Mouse (Mus musculus): ENCODE results near the gene Sdc4. TPM values are rescaled to one million over a fixed set of nuclear protein-coding genes. Genes with fewer than 3 reads are reported as not detected.

Gene Sdc4
- polyA plus RNA-seq, 1 experiment from 2014 or later = 12.6 TPM

GRCm38 (mm10) chr2:164436215-164436913 lies 7.3 kb downstream of the Sdc4 start:
- no peak overlapping the region for H3K9ac ChIP-seq
- H3K4me2 ChIP-seq = no peak overlapping the region
- peaks cover 16% of the 10 kb centered on the region for H3K4me1 ChIP-seq
- no peak overlapping the region for H3K27ac ChIP-seq
- no peaks in the 10 kb centered on the region for H3K9me3 ChIP-seq
- H3K4me3 ChIP-seq (replicated peaks) = no peak overlapping the region
- H3K36me3 ChIP-seq (replicated peaks) = no peaks in the 10 kb centered on the region
- WGBS = 27% methylated on average over 8 of the region's 8 CpGs
- H3K27me3 ChIP-seq = peaks cover 11% of the 10 kb centered on the region
- no peak for ATAC-seq (ENCODE audit: low FRiP score)

- Histone ChIP-seq H3K4me1 (peaks cover 13% of the 10 kb centered on the region), H3K27ac (no peak overlapping the region), H3K9me3 (no peaks in the 10 kb centered on the region), H3K4me3 (replicated peaks) (no peak overlapping the region), H3K36me3 (replicated peaks) (no peaks in the 10 kb centered on the region), H3K9ac (no peak overlapping the region), H3K27me3 (peaks cover 4% of the 10 kb centered on the region; the same call in 1 of the 2 replicates), H3K4me2 (no peak overlapping the region)
- 65% methylated on average over 5 of the region's 5 CpGs for WGBS
- no peak for ATAC-seq (ENCODE audit: low FRiP score)
These were observed 8.2 kb downstream of the Sdc4 start for GRCm38 (mm10) chr2:164435216-164436090.

- H3K4me1 ChIP-seq = peaks cover 13% of the 10 kb centered on the region
- no peak overlapping the region for H3K4me3 ChIP-seq (replicated peaks)
- no peak overlapping the region for H3K4me2 ChIP-seq
- H3K9me3 ChIP-seq = no peaks in the 10 kb centered on the region
- no peak for ATAC-seq (ENCODE audit: low FRiP score)
- no peaks in the 10 kb centered on the region for H3K36me3 ChIP-seq (replicated peaks)
- no peak overlapping the region for H3K27ac ChIP-seq
- peaks cover 4% of the 10 kb centered on the region; the same call in 1 of the 2 replicates for H3K27me3 ChIP-seq
- WGBS = 93% methylated on average over 3 of the region's 3 CpGs
- no peak overlapping the region for H3K9ac ChIP-seq
These were observed 9.0 kb downstream of the Sdc4 start for GRCm38 (mm10) chr2:164434681-164435080.

GRCm38 (mm10) chr2:164433278-164433895 lies 10.3 kb downstream of the Sdc4 start:
- Histone ChIP-seq H3K27ac (no peak overlapping the region), H3K4me3 (replicated peaks) (no peak overlapping the region), H3K27me3 (peaks cover 7% of the 10 kb centered on the region; the same call in 1 of the 2 replicates), H3K9ac (no peak overlapping the region), H3K9me3 (no peaks in the 10 kb centered on the region), H3K36me3 (replicated peaks) (no peaks in the 10 kb centered on the region), H3K4me1 (peaks cover 13% of the 10 kb centered on the region), H3K4me2 (no peak overlapping the region)
- no peak for ATAC-seq (ENCODE audit: low FRiP score)
- 84% methylated on average over 9 of the region's 9 CpGs for WGBS

- no peak for ATAC-seq (ENCODE audit: low FRiP score)
- H3K9me3 ChIP-seq = no peaks in the 10 kb centered on the region
- no peak overlapping the region for H3K4me3 ChIP-seq (replicated peaks)
- peaks cover 7% of the 10 kb centered on the region; the same call in 1 of the 2 replicates for H3K27me3 ChIP-seq
- H3K36me3 ChIP-seq (replicated peaks) = no peaks in the 10 kb centered on the region
- H3K4me1 ChIP-seq = peaks cover 13% of the 10 kb centered on the region
- no peak overlapping the region for H3K27ac ChIP-seq
- H3K4me2 ChIP-seq = no peak overlapping the region
- 48% methylated on average over 22 of the region's 22 CpGs for WGBS
- no peak overlapping the region for H3K9ac ChIP-seq
These were observed 11.0 kb downstream of the Sdc4 start for GRCm38 (mm10) chr2:164432541-164433191.

GRCm38 (mm10) chr2:164431676-164432465 lies 11.8 kb downstream of the Sdc4 start:
- Histone ChIP-seq H3K9me3 (no peaks in the 10 kb centered on the region), H3K4me2 (no peak overlapping the region), H3K4me3 (replicated peaks) (no peak overlapping the region), H3K36me3 (replicated peaks) (no peaks in the 10 kb centered on the region), H3K27ac (no peak overlapping the region), H3K9ac (no peak overlapping the region), H3K4me1 (peaks cover 13% of the 10 kb centered on the region), H3K27me3 (peaks cover 7% of the 10 kb centered on the region; the same call in 1 of the 2 replicates)
- ATAC-seq (ENCODE audit: low FRiP score) = no peak
- WGBS = 75% methylated on average over 9 of the region's 9 CpGs

GRCm38 (mm10) chr2:164430697-164431096 lies 13.0 kb downstream of the Sdc4 start:
- 19% methylated on average over 7 of the region's 7 CpGs for WGBS
- Histone ChIP-seq H3K4me2 (no peak overlapping the region), H3K9me3 (no peaks in the 10 kb centered on the region), H3K9ac (no peak overlapping the region), H3K4me1 (peaks cover 13% of the 10 kb centered on the region), H3K27ac (no peak overlapping the region), H3K36me3 (replicated peaks) (no peaks in the 10 kb centered on the region), H3K4me3 (replicated peaks) (no peak overlapping the region), H3K27me3 (peaks cover 7% of the 10 kb centered on the region; the same call in 1 of the 2 replicates)
- ATAC-seq (ENCODE audit: low FRiP score) = no peak

- WGBS = 44% methylated on average over 15 of the region's 15 CpGs
- Histone ChIP-seq H3K4me1 (peaks cover 13% of the 10 kb centered on the region), H3K9me3 (no peaks in the 10 kb centered on the region), H3K36me3 (replicated peaks) (no peaks in the 10 kb centered on the region), H3K9ac (no peak overlapping the region), H3K27ac (no peak overlapping the region), H3K27me3 (peaks cover 7% of the 10 kb centered on the region; the same call in 1 of the 2 replicates), H3K4me2 (no peak overlapping the region), H3K4me3 (replicated peaks) (no peak overlapping the region)
- ATAC-seq (ENCODE audit: low FRiP score) = no peak
These were observed 13.6 kb downstream of the Sdc4 start for GRCm38 (mm10) chr2:164429881-164430615.

- H3K27me3 ChIP-seq = peaks cover 7% of the 10 kb centered on the region; the same call in 1 of the 2 replicates
- no peak overlapping the region for H3K4me3 ChIP-seq (replicated peaks)
- no peak overlapping the region for H3K4me2 ChIP-seq
- H3K27ac ChIP-seq = no peak overlapping the region
- 46% methylated on average over 5 of the region's 5 CpGs for WGBS
- H3K36me3 ChIP-seq (replicated peaks) = no peaks in the 10 kb centered on the region
- peaks cover 13% of the 10 kb centered on the region for H3K4me1 ChIP-seq
- H3K9me3 ChIP-seq = no peaks in the 10 kb centered on the region
- H3K9ac ChIP-seq = no peak overlapping the region
- no peak for ATAC-seq (ENCODE audit: low FRiP score)
These were observed 15.2 kb downstream of the Sdc4 start for GRCm38 (mm10) chr2:164428451-164428850.

- no peak overlapping the region for H3K4me2 ChIP-seq
- 80% methylated on average over 5 of the region's 5 CpGs for WGBS
- peaks cover 3% of the 10 kb centered on the region; the same call in 1 of the 2 replicates for H3K4me1 ChIP-seq
- no peaks in the 10 kb centered on the region for H3K36me3 ChIP-seq (replicated peaks)
- no peak overlapping the region for H3K27ac ChIP-seq
- H3K4me3 ChIP-seq (replicated peaks) = no peak overlapping the region
- no peak for ATAC-seq (ENCODE audit: low FRiP score)
- H3K9ac ChIP-seq = no peak overlapping the region
- H3K9me3 ChIP-seq = no peaks in the 10 kb centered on the region
- peaks cover 7% of the 10 kb centered on the region; the same call in 1 of the 2 replicates for H3K27me3 ChIP-seq
These were observed 16.7 kb downstream of the Sdc4 start for GRCm38 (mm10) chr2:164426952-164427351.

GRCm38 (mm10) chr2:164426121-164426520 lies 17.6 kb downstream of the Sdc4 start:
- no peak overlapping the region for H3K9ac ChIP-seq
- H3K9me3 ChIP-seq = no peaks in the 10 kb centered on the region
- WGBS = 36% methylated on average over 12 of the region's 12 CpGs

More at GRCm38 (mm10) chr2:164426121-164426520, 17.6 kb downstream of the Sdc4 start:
- ATAC-seq (ENCODE audit: low FRiP score) = no peak
- Histone ChIP-seq H3K4me3 (replicated peaks) (no peak overlapping the region), H3K36me3 (replicated peaks) (no peaks in the 10 kb centered on the region), H3K27ac (no peak overlapping the region), H3K4me1 (peaks cover 2% of the 10 kb centered on the region; the same call in 1 of the 2 replicates), H3K27me3 (peaks cover 7% of the 10 kb centered on the region; the same call in 1 of the 2 replicates), H3K4me2 (no peak overlapping the region)
